Mouse (Mus musculus) CH12.LX (cell line): ENCODE measurements around the gene Map4k4. TPM values are rescaled to one million over a fixed set of nuclear protein-coding genes. Genes with fewer than 3 reads are reported as not detected.

ENCODE experiments used
- DNase-seq: peaks from one replicate; pipeline ENCODE4 v3.0.0-alpha.2; 2013; ENCODE audit errors: extremely low read depth
- H3K27ac ChIP-seq: 2 replicates; pipeline ENCODE4 v1.5.1; 2012; ENCODE audit warnings: low read depth, mild to moderate bottlenecking, control low read depth, moderate library complexity; ENCODE audit not compliant: insufficient read depth
- H3K27me3 ChIP-seq: replicated peaks from 2 replicates; pipeline ENCODE3; 2012; ENCODE audit warnings: inconsistent platforms
- H3K36me3 ChIP-seq, 2 experiments: replicated peaks in 1 of 2; 2 replicates each; pipeline versions ENCODE3 to v1.6.1; 2012; ENCODE audit warnings: inconsistent platforms in 1 of 2, low read length in 1 of 2, mild to moderate bottlenecking in 1 of 2, mixed read lengths in 1 of 2, moderate library complexity in 1 of 2; ENCODE audit not compliant: control insufficient read depth in 1 of 2, insufficient read depth in 1 of 2
- H3K4me1 ChIP-seq, 2 experiments: 2 replicates each; pipeline ENCODE4 v1.6.1; 2012; ENCODE audit warnings: inconsistent platforms in 1 of 2, moderate library complexity in 1 of 2; ENCODE audit not compliant: insufficient read depth in 2 of 2, control insufficient read depth in 1 of 2
- H3K4me2 ChIP-seq: 2 replicates; pipeline ENCODE4 v1.6.1; 2012; ENCODE audit warnings: low read depth, mild to moderate bottlenecking, control low read depth; ENCODE audit not compliant: poor library complexity, insufficient read depth, severe bottlenecking
- H3K4me3 ChIP-seq, 3 experiments: fragments of 150-350 bp in 1 of 3; sonication (generic) in 1 of 3; replicated peaks in 1 of 3; 2 replicates each; pipeline versions ENCODE3 to v1.5.1; 2011 to 2012; ENCODE audit warnings: low read depth in 2 of 3, low read length in 2 of 3, mild to moderate bottlenecking in 2 of 3, moderate library complexity in 2 of 3, control low read depth in 1 of 3, improper control_type of control experiment in 1 of 3, inconsistent platforms in 1 of 3, mixed read lengths in 1 of 3; ENCODE audit not compliant: poor library complexity in 1 of 3
- H3K79me2 ChIP-seq: replicated peaks from 2 replicates; pipeline ENCODE4 v1.6.1; 2012; ENCODE audit warnings: mild to moderate bottlenecking, moderate library complexity; ENCODE audit not compliant: control insufficient read depth, poor library complexity, insufficient read depth, severe bottlenecking; ENCODE audit errors: extremely low read depth
- H3K9ac ChIP-seq: 2 replicates; pipeline ENCODE4 v1.6.1; 2012; ENCODE audit warnings: low read depth, mild to moderate bottlenecking, control low read depth, moderate library complexity; ENCODE audit not compliant: insufficient read depth
- H3K9me3 ChIP-seq: replicated peaks from 2 replicates; pipeline ENCODE3; 2012; ENCODE audit warnings: low read length, inconsistent platforms, mixed read lengths
- ELF1 ChIP-seq: IDR thresholded peaks from 2 replicates; pipeline ENCODE4 v1.6.1; 2014; ENCODE audit warnings: low read depth, mild to moderate bottlenecking, inconsistent platforms, low read length, improper control_type of control experiment
- ETS1 ChIP-seq: conservative IDR thresholded peaks from 2 replicates; pipeline ENCODE4 v1.6.1; 2012; ENCODE audit warnings: low read depth, mild to moderate bottlenecking, inconsistent platforms, low read length, improper control_type of control experiment, moderate library complexity
- HCFC1 ChIP-seq: IDR thresholded peaks from 2 replicates; pipeline ENCODE4 v1.6.1; 2012; ENCODE audit warnings: low read depth, mild to moderate bottlenecking, inconsistent platforms, low read length, improper control_type of control experiment
- IRF4 ChIP-seq: IDR thresholded peaks from 2 replicates; pipeline ENCODE4 v1.6.1; 2014; ENCODE audit warnings: low read depth, mild to moderate bottlenecking, inconsistent platforms, low read length, improper control_type of control experiment
- KAT2A ChIP-seq: IDR thresholded peaks from 2 replicates; pipeline ENCODE4 v1.6.1; 2012; ENCODE audit warnings: low read length, improper control_type of control experiment, inconsistent platforms; ENCODE audit not compliant: insufficient replicate concordance
- MAFK ChIP-seq: IDR thresholded peaks from 2 replicates; pipeline ENCODE4 v1.6.1; 2011; ENCODE audit warnings: low read length, improper control_type of control experiment; ENCODE audit not compliant: insufficient replicate concordance
- MAX ChIP-seq: IDR thresholded peaks from 2 replicates; pipeline ENCODE4 v1.6.1; 2011; ENCODE audit warnings: low read length, improper control_type of control experiment
- MAZ ChIP-seq: IDR thresholded peaks from 2 replicates; pipeline ENCODE4 v1.6.1; 2012; ENCODE audit warnings: low read depth, mild to moderate bottlenecking, inconsistent platforms, low read length, improper control_type of control experiment, moderate library complexity
- MEF2A ChIP-seq: IDR thresholded peaks from 2 replicates; pipeline ENCODE4 v1.6.1; 2014; ENCODE audit warnings: low read depth, mild to moderate bottlenecking, inconsistent platforms, low read length, improper control_type of control experiment, borderline replicate concordance
- MYC ChIP-seq: IDR thresholded peaks from 2 replicates; pipeline ENCODE4 v1.6.1; 2011; ENCODE audit warnings: low read depth, mild to moderate bottlenecking, improper control_type of control experiment, low read length
- NELFE ChIP-seq: IDR thresholded peaks from 2 replicates; pipeline ENCODE4 v1.6.1; 2011; ENCODE audit warnings: low read depth, low read length, improper control_type of control experiment
- NRF1 ChIP-seq: IDR thresholded peaks from 2 replicates; pipeline ENCODE4 v1.6.1; 2014; ENCODE audit warnings: low read depth, mild to moderate bottlenecking, inconsistent platforms, low read length, improper control_type of control experiment, moderate library complexity
- POLR2AphosphoS2 ChIP-seq: IDR thresholded peaks from 2 replicates; pipeline ENCODE4 v1.6.1; 2011; ENCODE audit warnings: low read depth, low read length, improper control_type of control experiment
- RCOR1 ChIP-seq: conservative IDR thresholded peaks from 2 replicates; pipeline ENCODE4 v1.6.1; 2012; ENCODE audit warnings: low read depth, mild to moderate bottlenecking, inconsistent platforms, low read length, improper control_type of control experiment
- SMC3 ChIP-seq: IDR thresholded peaks from 2 replicates; pipeline ENCODE4 v1.6.1; 2011; ENCODE audit warnings: low read depth, low read length, improper control_type of control experiment
- TBP ChIP-seq: conservative IDR thresholded peaks from 2 replicates; pipeline ENCODE4 v1.6.1; 2011; ENCODE audit warnings: low read depth, low read length, improper control_type of control experiment
- TCF12 ChIP-seq: IDR thresholded peaks from 2 replicates; pipeline ENCODE4 v1.6.1; 2014; ENCODE audit warnings: low read depth, mild to moderate bottlenecking, inconsistent platforms, low read length, improper control_type of control experiment
- USF1 ChIP-seq: IDR thresholded peaks from 2 replicates; pipeline ENCODE4 v1.6.1; 2014; ENCODE audit warnings: low read depth, mild to moderate bottlenecking, inconsistent platforms, low read length, improper control_type of control experiment
- ZKSCAN1 ChIP-seq: IDR thresholded peaks from 2 replicates; pipeline ENCODE4 v1.6.1; 2012; ENCODE audit warnings: low read depth, inconsistent platforms, low read length, improper control_type of control experiment, borderline replicate concordance
- ZMIZ1 ChIP-seq: IDR thresholded peaks from 2 replicates; pipeline ENCODE4 v1.6.1; 2012; ENCODE audit warnings: low read depth, mild to moderate bottlenecking, inconsistent platforms, low read length, improper control_type of control experiment
- dilution Hi-C: fragments of 300-500 bp; cut with MboI; formaldehyde crosslinking; loops from 2 replicates; pipeline ENCODE4 v1.14.3; 2020; ENCODE audit warnings: low sequenced_read_pairs; ENCODE audit not compliant: extremely low pct_unique_long_range_greater_than_20kb, extremely low pct_ligation_motif_present
- in situ Hi-C: fragments of 300-500 bp; cut with MboI; formaldehyde crosslinking; loops from 3 replicates; pipeline ENCODE4 v1.14.3; 2019; ENCODE audit warnings: low sequenced_read_pairs, low pct_ligation_motif_present, low pct_unique_long_range_greater_than_20kb, mixed read lengths
- polyA plus RNA-seq: library from polyadenylated mRNA; unstranded; fragments of >175 nt; gene quantifications from 2 replicates; pipeline ENCODE4 v1.2.1, GENCODE M21; 2012; ENCODE audit warnings: low read depth; ENCODE audit not compliant: insufficient read length
- total RNA-seq, 2 experiments: library from RNA; depleted of rRNA; stranded (reverse); fragments of 300-350 nt in 1 of 2; fragments of >200 nt in 1 of 2; gene quantifications; 2 replicates each; pipeline ENCODE4 v1.2.3; 2012 to 2014

Map4k4 gene
- total and polyA plus RNA-seq, 3 experiments = 21.8 to 46.3 (median 41.0) TPM

- no peaks in the 10 kb centered on the region for H3K79me2 ChIP-seq
- no peak within 1 kb of the TSS for H3K9ac ChIP-seq
- no peak within 1 kb of the TSS for H3K27ac ChIP-seq
- no peaks in the 10 kb centered on the region for H3K27me3 ChIP-seq
- H3K9me3 ChIP-seq = no peaks in the 10 kb centered on the region
- no peak for TF ChIP-seq TBP
- TF ChIP-seq MAX = no peak
- TF ChIP-seq TCF12 = no peak
- no peak for TF ChIP-seq ELF1
- no peak for TF ChIP-seq ZMIZ1
- no peak for TF ChIP-seq NELFE
- no peak for TF ChIP-seq RCOR1
- no peak for TF ChIP-seq IRF4
- no peak for TF ChIP-seq SMC3
- TF ChIP-seq MAFK = no peak
- TF ChIP-seq HCFC1 = no peak
- TF ChIP-seq MAZ = no peak
- TF ChIP-seq MYC = no peak
- TF ChIP-seq MEF2A = no peak
- no peak for TF ChIP-seq ZKSCAN1
- TF ChIP-seq POLR2AphosphoS2 = no peak
- no peak for TF ChIP-seq KAT2A
- TF ChIP-seq USF1 = no peak
- TF ChIP-seq ETS1 = no peak
- TF ChIP-seq NRF1 = no peak
- no peaks in the 10 kb centered on the region for H3K36me3 ChIP-seq
- H3K4me1 ChIP-seq = peaks cover 6 to 37% of the 10 kb centered on the region in 2 experiments
- no peak within 1 kb of the TSS for H3K4me3 ChIP-seq
- no peak for DNase-seq
- dilution Hi-C loops (no loop called here), in situ Hi-C loops (no loop called here)
- H3K4me2 ChIP-seq = no peak within 1 kb of the TSS
These were observed 173.1 kb downstream of the Map4k4 start, which contains the start of gene Il1r2 for GRCm38 (mm10) chr1:40073779-40074178. Il1r2 (plus strand) TSS chr1:40074079.

Other genes starting within 250 kb of the Map4k4 start
- not detected in 2 replicates for gene Creg2, start 249.4 kb upstream of the Map4k4 start, total RNA-seq (2012; rRNA removed)
- gene Creg2, start 249.4 kb upstream of the Map4k4 start, total RNA-seq (2014; rRNA removed) = not detected in 2 replicates
- gene Creg2, start 249.4 kb upstream of the Map4k4 start, polyA plus RNA-seq = not detected in 2 replicates
- gene Rfx8, start 179.9 kb upstream of the Map4k4 start, total RNA-seq (2012; rRNA removed) = not detected in 2 replicates
- not detected in 2 replicates for gene Rfx8, start 179.9 kb upstream of the Map4k4 start, total RNA-seq (2014; rRNA removed)
- gene Rfx8, start 179.9 kb upstream of the Map4k4 start, polyA plus RNA-seq = not detected in 2 replicates
- not detected in 2 replicates for gene Gm3646, start 95.6 kb upstream of the Map4k4 start, total RNA-seq (2012; rRNA removed)
- gene Gm3646, start 95.6 kb upstream of the Map4k4 start, total RNA-seq (2014; rRNA removed) = not detected in 2 replicates
- not detected in 2 replicates for gene Gm3646, start 95.6 kb upstream of the Map4k4 start, polyA plus RNA-seq
- gene Il1r2, start 173.2 kb downstream of the Map4k4 start, total RNA-seq (2012; rRNA removed) = 0.13 and 0.17 TPM in 2 replicates
- gene Il1r2, start 173.2 kb downstream of the Map4k4 start, total RNA-seq (2014; rRNA removed) = 2.2 and 2.8 TPM in 2 replicates
- gene Il1r2, start 173.2 kb downstream of the Map4k4 start, polyA plus RNA-seq = 1.0 and 1.1 TPM in 2 replicates